Mouse (Mus musculus) ES-E14 (cell line): Measurements from ENCODE around the gene Abcc3.

Experiments
- HCFC1 ChIP-seq: IDR thresholded peaks from 2 replicates; pipeline ENCODE4 v1.6.1; 2012; ENCODE audit warnings: low read length, inconsistent platforms, borderline replicate concordance; ENCODE audit not compliant: insufficient read depth
- ZC3H11A ChIP-seq: IDR thresholded peaks from 2 replicates; pipeline ENCODE4 v1.6.1; 2012; ENCODE audit warnings: low read depth, mild to moderate bottlenecking, inconsistent platforms, low read length, borderline replicate concordance
- ZNF384 ChIP-seq: IDR thresholded peaks from 2 replicates; pipeline ENCODE4 v1.6.1; 2012; ENCODE audit warnings: low read depth, low read length, inconsistent platforms

DNA sequence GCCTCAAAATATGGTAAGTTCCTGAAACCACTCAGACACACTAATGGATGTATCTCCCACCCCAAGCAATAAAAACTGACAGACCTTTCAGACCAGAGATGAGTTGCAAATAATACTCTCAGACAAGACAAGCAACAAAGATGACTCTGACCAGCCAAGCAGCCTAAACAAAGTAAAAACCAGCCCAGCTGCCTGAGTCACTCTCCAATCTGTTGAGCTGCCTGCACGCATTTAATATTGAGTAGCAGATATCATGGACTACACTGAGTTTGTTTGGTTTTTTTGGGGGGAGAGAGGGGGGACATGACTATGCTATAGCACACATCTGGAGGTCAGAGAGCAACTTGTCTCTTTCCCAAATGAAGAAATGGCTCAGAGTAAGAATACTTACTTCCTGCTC is 77.5 kb downstream of the Abcc3 start:
- TF ChIP-seq HCFC1: no peak
- no peak for TF ChIP-seq ZNF384
- TF ChIP-seq ZC3H11A: no peak
